Mouse (Mus musculus) adrenal gland, adult 2 months (tissue): ENCODE results near the gene Ints3. TPM values are rescaled to one million over a fixed set of nuclear protein-coding genes. Genes with fewer than 3 reads are reported as not detected.
A peak's percentile ranks its signal among the peaks of the same experiment; 100 is the strongest.

Experiments
- DNase-seq: peaks from one replicate; pipeline ENCODE4 v3.0.0; 2021
- polyA plus RNA-seq: library from polyadenylated mRNA; depleted of rRNA; stranded (reverse); fragments of >200 nt; gene quantifications from 2 replicates; pipeline ENCODE4 v1.2.3, GENCODE M21; 2012
- total RNA-seq, 2 experiments: library from RNA; stranded (reverse); gene quantifications; 2 replicates each; pipeline ENCODE4 v1.2.3; 2021

Ints3 gene
- total and polyA plus RNA-seq, 3 experiments = 40.2 to 90.6 (median 81.0) TPM

- DNase-seq = peak; percentile 91
These were observed 43.6 kb downstream of the Ints3 start, which contains the start of gene Slc27a3 for GRCm38 (mm10) chr3:90389511-90390490. Gene Slc27a3, minus strand, starts transcription at chr3:90389938.

GRCm38 (mm10) chr3:90388726-90389510 is 44.5 kb downstream of the Ints3 start:
- DNase-seq = peak; percentile 81

GRCm38 (mm10) chr3:90388192-90388591 is 45.2 kb downstream of the Ints3 start:
- DNase-seq = peak; percentile 55

- peak; percentile 80 for DNase-seq
These were observed 45.9 kb downstream of the Ints3 start for GRCm38 (mm10) chr3:90387483-90387882.

GRCm38 (mm10) chr3:90386817-90387216 is 46.6 kb downstream of the Ints3 start:
- DNase-seq = no peak

- no peak for DNase-seq
These were observed 48.5 kb downstream of the Ints3 start for GRCm38 (mm10) chr3:90384851-90385375.

GRCm38 (mm10) chr3:90383690-90384089 is 49.7 kb downstream of the Ints3 start:
- peak; percentile 46 for DNase-seq

- DNase-seq = peak; percentile 92
These were observed 51.7 kb downstream of the Ints3 start for GRCm38 (mm10) chr3:90381727-90382126.

GRCm38 (mm10) chr3:90378496-90378895 is 54.9 kb downstream of the Ints3 start:
- DNase-seq = no peak

- DNase-seq = peak; percentile 61
These were observed 57.2 kb downstream of the Ints3 start for GRCm38 (mm10) chr3:90376247-90376585.

- DNase-seq = no peak
These were observed 57.7 kb downstream of the Ints3 start for GRCm38 (mm10) chr3:90375562-90376246.

GRCm38 (mm10) chr3:90374368-90374767 is 59.1 kb downstream of the Ints3 start:
- DNase-seq = peak; percentile 25

GRCm38 (mm10) chr3:90373432-90374028 is 59.9 kb downstream of the Ints3 start:
- peak; percentile 82 for DNase-seq

- no peak for DNase-seq
These were observed 60.6 kb downstream of the Ints3 start for GRCm38 (mm10) chr3:90372817-90373216.

GRCm38 (mm10) chr3:90371857-90372256 is 61.6 kb downstream of the Ints3 start:
- no peak for DNase-seq

GRCm38 (mm10) chr3:90369041-90369440 is 64.4 kb downstream of the Ints3 start:
- no peak for DNase-seq

GRCm38 (mm10) chr3:90367001-90367632 is 66.3 kb downstream of the Ints3 start:
- no peak for DNase-seq

- no peak for DNase-seq
These were observed 71.1 kb downstream of the Ints3 start for GRCm38 (mm10) chr3:90362346-90362745.

- no peak for DNase-seq
These were observed 71.9 kb downstream of the Ints3 start for GRCm38 (mm10) chr3:90361476-90361875.

GRCm38 (mm10) chr3:90359230-90359629 is 74.2 kb downstream of the Ints3 start:
- DNase-seq = no peak

GRCm38 (mm10) chr3:90357959-90358358 is 75.5 kb downstream of the Ints3 start:
- DNase-seq = no peak
